Mouse (Mus musculus): ENCODE results near the gene Snrpc.
"Not testable (repeated sequence)": the region's sequence is repeated elsewhere in the genome, so short reads cannot be mapped to it uniquely, and the experiment has no call there.

The Snrpc gene

DNA sequence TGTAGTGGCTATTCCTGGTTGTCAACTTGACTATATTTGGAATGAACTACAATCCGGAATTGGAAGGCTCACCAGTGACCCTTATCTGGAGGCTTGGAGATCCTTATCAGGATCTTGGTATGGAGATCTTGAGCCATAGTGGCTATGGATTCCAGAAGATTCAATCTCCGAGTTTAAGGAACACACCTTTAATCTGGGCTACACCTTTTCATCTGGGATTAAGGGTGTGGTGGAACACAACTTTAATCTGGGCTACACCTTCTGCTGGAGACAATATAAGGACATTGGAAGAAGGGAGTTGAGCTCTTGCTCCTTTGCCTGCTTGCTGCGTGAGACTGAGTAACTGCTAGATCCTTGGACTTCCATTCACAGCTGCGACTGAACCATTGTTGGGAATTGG is at the start of gene Snrpc:
Gene Snrpc, plus strand, starts transcription at position 301 of the 400 bp plus-strand sequence.
- DNase-seq (ENCODE audit: low spot score): not testable (repeated sequence)

DNA sequence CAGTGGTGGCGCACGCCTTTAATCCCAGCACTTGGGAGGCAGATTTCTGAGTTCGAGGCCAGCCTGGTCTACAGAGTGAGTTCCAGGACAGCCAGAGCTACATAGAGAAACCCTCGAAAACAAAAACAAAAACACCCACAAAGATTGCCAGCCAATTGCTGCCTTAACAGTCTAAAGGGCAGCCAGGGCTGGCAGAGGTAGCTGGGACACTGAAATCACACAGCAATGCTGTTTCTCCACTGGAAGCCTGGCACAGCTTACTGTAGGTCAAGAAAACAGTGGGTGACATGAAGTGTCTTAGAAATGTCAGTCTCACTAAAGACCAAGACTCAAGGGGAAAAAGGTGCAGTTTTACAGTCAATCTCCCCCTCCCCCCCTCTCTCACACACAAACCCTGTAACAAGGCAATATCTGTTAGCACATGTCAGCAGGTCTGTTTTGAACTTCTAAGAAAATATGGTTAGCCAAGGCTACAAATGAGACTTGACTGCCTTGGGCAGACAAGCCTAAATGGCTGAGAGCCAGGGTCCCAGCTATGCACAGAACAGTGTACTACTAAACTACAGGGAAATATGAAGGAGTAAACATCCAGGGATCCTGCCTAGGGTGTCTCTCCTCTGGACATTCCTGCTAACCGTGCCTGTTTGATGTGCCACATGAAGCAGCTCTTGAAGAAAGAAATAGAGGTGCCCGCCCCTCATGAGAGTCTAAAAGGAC is 49.3 kb upstream of the Snrpc start:
- DNase-seq (ENCODE audit: low spot score): no peak

DNA sequence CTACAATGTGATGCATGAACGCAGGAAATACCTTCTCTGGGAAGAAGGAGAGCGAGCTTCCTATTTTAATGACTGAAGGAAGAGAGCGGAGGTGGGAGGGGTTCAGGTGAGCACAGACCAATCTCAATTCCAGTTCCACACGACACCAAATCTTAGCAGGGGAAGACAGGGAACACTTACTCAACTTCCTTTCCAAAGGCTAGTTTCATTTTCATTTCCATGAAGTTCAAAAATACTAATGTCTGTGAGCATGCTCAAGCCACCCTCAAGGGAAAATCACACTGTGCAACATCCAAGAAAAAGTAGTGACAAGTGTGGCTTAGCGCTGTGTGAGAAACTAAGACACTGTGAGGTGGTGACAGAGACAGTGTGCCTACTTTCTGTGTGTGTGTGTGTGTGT is 47.9 kb upstream of the Snrpc start:
- no peak for DNase-seq (ENCODE audit: low spot score)

DNA sequence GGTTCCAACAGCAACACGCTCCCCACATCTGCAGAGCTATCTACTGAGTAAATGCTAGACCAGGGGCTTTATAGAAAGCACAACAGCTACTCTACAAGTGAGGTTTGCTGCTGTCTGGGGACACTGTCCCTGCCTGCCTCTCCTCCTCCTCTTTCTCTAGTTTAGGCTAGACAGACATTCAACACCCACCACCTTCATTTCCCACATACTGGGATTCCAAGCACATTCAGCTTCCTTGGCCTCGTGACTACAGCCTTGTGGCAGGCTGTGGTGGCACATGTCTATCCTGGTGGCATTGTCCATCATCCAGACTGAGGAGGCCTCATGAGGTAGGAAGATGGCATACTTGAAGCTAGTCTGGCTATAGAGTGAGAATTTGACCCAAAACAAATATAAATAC is 47.0 kb upstream of the Snrpc start:
- DNase-seq (ENCODE audit: low spot score): no peak

DNA sequence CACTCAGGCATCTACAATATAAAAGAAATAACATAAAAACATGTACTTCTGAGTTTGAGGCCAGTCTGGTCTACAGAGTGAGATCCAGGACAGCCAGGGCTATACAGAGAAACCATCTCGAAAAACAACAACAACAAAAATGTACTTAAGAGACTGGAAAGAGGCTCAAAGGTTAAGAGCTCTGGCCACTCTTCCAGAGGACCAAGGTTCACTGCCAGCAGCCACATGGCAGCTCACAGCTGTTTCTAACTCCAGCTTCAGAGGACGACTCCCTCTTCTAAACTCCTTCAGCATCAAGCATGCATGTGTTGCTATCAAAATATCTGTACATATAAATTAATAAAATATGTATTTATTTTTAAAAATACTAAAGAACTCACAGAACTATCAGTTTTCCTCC is 46.4 kb upstream of the Snrpc start:
- DNase-seq (ENCODE audit: low spot score): no peak

DNA sequence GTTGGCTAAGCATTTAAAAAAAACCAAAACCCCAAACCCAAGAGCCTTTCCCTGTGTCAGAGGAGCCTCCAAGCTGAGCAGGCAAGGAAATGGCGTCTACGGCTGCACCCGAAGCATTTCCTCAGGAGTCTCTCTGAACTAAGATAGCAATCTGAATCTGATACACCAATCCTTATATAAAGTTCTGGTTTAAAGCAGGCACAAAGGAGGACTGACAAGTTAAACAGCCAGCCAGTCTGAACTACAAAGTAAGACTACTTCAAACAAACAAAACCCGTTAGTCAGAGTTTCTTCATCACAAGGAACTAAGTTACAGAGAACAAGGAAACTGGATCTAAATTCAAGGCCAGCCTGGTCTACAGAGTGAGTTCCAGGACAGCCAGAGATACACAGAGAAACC is 45.4 kb upstream of the Snrpc start:
- no peak for DNase-seq (ENCODE audit: low spot score)

DNA sequence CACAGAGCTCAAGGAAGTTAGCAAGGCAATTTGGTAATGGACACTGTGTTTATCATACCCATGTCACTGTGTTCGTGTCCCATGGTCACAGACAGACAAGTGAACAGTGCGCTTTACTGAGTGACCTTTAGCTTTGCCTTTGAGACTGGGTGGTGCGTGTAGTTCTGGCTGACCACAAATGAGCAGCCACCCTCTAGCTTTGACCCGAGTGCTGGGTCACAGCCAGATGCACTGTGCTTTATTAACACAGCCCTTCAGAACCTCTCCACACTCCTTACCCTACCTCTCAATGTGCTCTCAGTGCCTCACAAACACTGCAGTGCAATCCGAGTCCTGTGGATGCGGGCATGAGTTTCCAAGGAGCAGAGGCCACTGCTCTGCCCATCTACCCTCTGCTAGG is 44.8 kb upstream of the Snrpc start:
- DNase-seq (ENCODE audit: low spot score): no peak

DNA sequence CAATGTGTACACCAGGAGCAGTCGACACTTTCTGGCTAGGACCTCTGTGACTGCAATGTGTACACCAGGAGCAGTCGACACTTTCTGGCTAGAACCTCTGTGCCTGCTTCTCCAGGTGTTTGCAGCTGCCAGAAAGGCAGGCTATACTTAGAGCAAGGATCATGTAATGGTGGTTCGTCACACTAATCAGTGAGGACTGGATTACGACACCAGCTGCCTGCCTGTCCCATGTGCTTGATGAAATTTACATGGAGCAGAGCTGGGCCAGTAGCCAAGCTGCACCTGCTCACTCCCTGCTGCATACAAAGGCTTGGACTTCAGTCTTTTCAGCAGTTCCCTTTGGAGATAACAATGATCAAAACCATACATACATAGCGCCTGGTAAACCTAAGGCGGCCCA is 41.2 kb upstream of the Snrpc start:
- DNase-seq (ENCODE audit: low spot score): no peak

DNA sequence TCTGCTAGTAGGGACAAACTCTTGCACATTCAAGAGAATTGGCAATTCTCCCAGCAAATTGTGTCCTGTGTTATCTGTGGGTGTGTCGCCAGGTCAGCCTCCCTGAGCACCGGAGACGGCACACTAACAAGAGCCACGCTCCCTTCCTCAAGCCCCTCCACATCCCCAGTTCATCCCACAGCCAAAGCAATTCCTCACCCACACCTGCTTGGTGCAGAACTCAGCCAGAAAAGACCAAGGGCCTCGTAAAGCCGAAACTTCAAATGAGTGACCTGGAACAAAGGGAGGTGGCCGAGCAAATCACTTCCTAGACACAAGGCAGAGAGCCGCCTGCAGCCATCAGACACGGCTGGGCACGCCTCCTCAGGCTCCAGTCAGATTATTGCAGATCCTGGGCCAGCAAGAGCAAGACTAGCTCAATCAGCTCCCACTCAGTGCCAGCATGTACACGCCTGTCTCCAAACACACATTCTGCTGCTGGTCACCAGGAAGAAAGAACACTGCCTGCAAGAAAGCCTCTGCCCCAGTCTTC is 40.5 kb upstream of the Snrpc start:
- DNase-seq (ENCODE audit: low spot score): peak; percentile 24

DNA sequence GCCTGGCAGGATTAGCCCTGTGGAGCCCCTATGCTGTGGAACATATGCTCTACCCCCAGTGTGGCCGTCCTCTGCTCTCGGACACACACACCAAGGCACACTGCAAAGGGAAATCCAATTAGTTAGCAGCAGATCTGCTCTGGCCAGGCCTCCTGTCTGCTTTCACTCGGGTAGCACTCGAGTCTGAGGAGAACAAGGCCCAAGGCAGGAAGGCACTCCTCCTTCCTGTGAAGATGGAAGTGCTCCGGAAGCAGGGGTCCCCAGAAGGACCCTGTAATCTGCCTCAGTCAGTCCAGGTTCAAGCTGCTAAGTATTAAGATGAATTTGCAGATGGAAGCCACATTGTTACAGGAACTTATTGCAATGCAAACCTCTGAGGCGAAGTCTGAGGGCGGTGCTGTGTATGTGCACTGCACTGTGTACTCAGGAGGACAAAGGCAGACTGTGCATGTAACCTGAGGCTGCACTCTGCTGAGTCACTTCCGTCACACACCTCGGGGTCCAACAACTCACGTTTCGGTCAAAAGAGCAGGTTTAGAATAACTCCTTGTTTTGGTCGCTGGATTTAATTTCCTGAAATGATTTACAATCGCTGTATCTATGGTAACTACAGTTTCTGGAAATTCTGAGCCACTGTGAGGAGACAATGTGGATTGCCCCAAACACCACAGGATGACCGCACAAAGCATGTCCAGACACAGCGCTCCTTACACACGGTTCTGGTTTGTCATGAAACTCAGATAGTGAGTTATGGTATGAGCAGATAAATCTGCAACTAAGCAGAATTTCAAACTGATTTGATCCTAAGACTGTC is 38.0 kb upstream of the Snrpc start:
- DNase-seq (ENCODE audit: low spot score): no peak

DNA sequence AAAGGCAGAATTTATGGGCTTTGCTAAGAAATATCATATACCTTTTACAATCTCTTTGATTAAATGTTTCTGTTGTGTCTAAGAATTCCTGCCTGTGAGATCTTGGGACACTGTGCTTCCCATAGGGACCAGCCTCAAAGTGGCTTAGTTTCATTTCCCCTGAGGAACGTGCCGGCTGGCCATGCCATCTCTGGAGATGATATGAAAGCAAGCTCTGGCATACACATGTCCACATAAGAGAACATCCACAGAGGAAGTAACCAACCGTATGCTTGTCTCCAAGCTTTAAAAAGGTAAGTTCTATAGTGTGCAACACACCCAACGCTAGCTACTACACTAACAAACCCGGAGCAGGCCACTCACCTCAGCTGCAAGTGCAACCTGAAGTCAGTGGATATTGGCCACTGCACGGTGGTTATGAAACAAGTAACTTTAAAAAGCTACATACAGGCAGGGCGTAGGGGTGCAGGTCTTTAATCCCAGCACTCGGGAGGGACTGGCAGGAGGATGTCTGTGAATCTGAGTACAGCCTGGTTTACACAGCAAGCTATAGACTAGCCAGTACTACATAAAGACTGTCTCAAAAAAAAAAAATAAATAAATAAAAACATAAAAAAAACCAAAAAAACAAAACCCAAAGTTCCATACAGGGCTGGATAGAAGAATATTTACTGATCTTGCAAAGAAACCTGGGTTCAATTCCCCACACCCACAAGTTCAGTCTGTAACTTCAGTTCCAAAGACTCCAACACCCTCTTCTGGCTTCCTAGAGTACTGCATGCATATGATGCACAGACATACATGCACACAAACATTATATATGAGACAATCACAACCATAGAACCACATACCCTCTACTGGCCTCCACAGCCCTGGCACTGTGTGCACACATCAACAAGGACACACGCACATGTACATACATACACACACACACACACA is 37.0 kb upstream of the Snrpc start:
- no peak for DNase-seq (ENCODE audit: low spot score)

DNA sequence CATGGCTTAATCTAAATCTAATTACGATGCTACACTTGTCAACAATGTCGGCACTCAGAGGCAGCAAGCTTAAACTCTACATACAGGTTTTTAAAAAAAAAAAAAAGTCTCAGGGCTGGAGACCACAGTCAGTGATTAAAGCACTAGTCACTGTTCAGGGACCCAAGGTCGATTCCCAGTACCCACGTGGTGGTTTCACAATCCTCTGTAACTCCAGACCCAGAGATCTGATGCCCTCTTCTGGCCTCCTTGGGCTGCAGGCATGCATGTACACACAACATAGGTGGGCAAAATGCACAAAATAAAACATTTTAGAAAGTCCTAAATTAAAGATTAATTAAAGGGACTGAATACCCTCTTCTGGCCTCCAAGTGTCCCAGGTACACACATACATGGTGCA is 34.2 kb upstream of the Snrpc start:
- DNase-seq (ENCODE audit: low spot score): no peak

DNA sequence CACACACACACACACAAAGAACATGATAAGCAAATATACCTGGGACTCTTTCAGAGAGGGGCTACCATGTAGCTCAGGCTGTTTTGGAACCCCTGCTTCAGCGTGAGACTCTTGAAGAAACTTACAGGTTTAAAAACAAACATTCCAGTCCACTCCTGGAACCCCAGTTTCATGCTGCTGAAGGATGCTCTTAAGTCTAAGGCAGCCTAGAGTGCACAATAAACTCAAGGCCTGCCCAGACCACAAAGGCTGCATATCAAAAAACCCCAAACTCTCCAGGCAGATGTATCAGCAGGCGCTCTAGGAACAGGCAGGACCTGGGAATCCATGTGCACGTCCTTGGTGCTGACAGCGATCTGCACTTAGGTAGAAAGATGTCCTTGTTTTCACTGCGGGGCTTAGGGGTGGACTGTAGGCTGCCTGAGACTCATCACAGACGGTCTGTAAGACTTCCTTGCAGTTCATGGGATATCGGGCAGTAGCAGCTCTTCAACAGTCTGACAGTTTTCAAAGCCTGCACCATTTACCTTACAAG is 33.7 kb upstream of the Snrpc start:
- no peak for DNase-seq (ENCODE audit: low spot score)

DNA sequence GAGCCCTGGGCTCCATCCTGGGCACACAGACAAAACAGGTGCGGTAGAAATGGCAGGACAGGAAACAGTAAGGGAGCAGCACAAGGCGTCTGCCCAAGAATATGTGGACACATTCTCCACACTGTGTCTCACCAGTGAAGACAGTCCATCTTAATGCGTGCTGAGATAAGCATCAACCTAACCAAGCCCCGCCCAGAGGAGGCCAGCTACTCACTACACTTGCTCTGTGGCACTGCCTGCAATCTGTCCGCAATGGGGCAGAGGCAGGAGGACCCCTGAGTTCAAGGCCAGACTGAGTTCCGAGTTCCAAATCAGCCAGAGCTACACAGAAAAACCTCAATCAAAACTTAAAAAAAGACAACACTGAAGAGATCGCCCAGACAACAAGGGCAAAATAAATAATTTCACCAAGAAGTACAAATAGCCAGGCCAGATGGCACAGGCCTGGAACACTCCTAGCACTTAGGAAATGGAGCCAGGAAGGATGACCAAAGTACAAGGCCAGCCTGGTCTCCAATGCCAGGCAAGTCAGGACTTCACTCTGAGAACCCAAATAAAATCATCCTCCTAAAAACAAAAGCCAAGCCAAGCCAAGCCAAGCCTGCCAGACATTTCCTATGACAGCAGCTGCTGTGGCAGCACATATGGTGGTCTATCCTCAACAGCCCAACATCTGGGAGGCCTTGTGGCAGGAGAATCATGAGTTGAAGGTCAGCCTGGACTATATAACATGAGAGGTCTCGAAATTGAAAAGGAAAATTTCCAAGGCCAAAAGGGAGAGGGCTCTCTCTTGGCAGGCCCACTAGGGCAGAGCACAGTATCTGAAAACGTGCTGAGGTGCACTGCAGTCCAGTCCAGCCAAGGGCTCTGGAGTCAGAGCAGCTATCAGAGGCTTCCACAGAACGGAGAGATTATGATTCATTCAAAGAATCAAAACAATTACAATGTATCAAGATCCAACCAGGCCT is 32.9 kb upstream of the Snrpc start:
- no peak for DNase-seq (ENCODE audit: low spot score)

DNA sequence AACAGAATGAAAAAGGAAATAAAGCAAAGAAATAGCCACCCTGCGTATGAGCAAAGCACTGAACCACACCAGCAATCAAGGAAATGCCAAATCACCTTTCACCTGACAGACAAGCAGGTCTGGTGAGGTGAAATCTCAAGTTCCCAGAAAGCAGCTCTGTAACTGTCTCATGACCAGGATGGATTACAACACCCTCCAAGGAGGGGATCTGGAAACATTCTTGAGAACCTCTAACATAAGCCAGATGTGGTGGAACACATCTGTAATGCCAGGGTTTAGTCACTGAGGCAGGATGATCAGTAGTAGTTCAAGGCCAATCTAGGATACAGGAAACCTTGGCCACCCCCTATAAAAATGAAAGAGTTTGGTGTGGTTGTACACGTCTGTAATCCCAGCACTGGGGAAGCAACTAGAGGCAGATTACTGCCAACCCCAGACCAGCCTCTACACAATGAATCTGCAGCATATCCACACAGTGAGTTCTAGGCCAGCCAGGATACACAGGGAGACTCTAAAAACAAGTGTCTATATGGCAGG is 30.3 kb upstream of the Snrpc start:
- DNase-seq (ENCODE audit: low spot score): no peak

DNA sequence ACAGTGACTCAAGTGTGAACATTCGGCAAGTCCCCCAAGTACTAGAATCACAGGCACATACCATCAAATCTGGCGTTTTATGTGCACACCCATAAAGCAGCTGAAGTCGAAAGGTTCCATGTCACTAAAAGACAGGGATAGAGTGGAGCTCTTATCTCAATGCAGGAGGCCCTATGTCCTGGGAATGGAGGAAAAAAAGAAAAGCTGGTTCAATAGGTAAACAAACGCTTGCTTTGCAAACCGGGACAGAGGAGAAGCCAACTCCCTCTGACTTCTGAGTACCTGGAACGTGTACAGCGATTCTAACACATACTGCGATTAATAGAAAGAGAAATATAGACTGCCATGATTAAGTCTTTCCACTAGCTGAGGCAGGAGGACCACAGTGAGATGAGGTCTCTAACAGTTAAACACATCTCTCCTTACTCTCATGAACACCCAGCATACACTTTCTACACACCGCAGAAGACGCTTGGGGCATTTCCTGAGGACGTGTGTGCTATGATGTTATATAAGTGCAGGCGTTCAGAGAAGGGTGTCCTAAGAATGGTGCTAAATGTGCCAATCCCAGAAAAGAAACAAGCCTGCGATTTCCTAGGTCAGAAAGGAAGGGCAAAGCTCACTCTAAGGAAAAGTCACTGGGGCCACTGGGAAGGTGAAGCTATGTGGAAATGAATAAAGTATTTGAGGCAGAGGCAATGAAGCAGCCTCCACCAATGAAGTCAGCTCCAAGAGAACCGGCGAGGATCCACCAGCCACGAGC is 27.2 kb upstream of the Snrpc start:
- DNase-seq (ENCODE audit: low spot score): no peak

DNA sequence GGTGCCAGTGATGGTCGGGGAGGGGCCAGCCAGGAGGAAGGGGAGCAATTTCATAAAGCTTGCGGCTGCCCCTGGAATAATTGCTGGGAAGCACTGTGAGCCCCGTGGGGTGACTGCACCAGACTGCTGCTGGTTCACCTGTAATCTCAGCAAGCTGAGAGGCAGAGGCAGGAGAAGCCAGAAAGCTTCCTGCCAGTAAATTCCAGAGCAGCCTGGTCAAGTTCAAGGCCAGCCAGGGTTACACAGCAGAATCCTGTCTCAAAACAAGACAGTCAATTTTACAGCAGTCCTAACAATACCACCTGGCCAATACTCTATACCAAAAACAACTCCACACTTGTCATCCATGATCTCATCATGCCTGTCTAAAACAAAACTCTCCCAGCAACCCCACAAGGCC is 26.0 kb upstream of the Snrpc start:
- no peak for DNase-seq (ENCODE audit: low spot score)

DNA sequence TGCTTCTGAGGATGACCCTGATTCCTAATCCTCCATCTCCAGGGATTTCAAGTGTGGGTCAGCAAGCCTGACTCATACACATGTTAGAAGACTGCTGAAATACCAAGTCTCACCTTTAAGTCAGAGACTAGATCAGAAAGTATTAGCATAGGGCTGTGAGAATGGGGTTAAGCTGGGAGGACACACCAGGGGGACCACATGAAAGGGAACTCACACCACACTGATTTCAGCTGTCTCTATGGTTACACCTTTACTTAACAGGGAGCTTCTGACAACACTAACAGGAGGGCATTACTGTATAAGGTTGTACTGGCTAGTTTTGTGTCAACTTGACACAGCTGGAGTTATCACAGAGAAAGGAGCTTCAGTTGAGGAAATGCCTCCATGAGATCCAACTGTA is 23.3 kb upstream of the Snrpc start:
- DNase-seq (ENCODE audit: low spot score): no peak

DNA sequence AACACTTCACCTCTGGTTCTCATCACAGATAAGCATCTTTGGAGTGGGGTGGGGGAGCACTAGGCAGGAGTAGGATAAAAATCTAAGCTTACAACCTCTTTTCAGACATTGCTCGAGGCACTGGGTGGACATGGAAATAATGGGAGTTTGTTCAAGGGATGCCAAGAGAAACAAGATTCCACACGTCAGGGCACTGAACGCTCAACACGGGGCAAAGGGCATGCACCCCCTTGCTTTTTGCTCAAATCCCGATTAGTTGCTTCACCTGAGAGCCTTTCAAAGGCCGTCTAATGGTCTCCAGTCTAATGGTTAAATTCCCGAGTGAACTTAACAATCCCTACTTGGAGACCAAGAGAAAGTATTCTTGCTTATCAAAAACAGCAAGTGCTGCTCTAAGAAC is 18.9 kb upstream of the Snrpc start:
- DNase-seq (ENCODE audit: low spot score): no peak

DNA sequence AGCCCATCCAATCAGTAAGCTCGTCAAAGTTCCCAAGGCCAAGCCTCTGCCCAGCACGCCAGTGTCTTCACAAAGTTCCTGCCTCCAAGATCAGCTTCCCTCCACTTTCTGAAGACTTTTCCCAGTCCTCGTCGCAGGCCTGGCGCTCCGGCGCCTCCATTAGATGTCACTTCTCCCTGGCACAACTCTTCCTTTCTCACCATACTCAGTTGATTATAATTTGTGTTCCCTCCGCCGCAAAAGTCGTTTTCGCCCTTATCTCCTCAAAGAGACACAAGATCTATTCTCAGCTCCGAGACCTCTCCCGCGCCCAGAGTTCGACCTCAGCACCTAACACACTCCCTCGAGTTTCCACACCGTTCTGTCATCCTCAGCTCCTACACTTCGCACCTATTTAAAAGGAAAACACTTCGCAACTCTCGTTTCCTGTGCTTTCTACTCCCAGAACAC is 18.4 kb upstream of the Snrpc start:
- no peak for DNase-seq (ENCODE audit: low spot score)
